Mouse (Mus musculus) stomach, postnatal 0 days (tissue): ENCODE data around the gene Crb1.

Source experiments
- CTCF ChIP-seq: IDR thresholded peaks from 2 replicates; pipeline ENCODE4 v1.5.1; 2016; ENCODE audit warnings: antibody characterized with exemption, low read depth, mild to moderate bottlenecking, moderate library complexity
- EP300 ChIP-seq: optimal IDR thresholded peaks from 2 replicates; pipeline ENCODE3; 2016; ENCODE audit warnings: antibody characterized with exemption

- TF ChIP-seq EP300 (no peak), CTCF (no peak)
Observed at GRCm38 (mm10) chr1:139291593-139291992, 85.3 kb downstream of the Crb1 start.
